Mouse (Mus musculus): Measurements from ENCODE around the gene Tmem167b. TPM values are rescaled to one million over a fixed set of nuclear protein-coding genes. Genes with fewer than 3 reads are reported as not detected.

The Tmem167b gene
- total RNA-seq, 2 experiments from 2014 or later = 13.0 to 27.8 TPM

- no peak for ATAC-seq (replicated peaks; ENCODE audit: low FRiP score, poor library complexity, severe bottlenecking)
These were observed 20.0 kb downstream of the Tmem167b start for GRCm38 (mm10) chr3:108542299-108542698.

GRCm38 (mm10) chr3:108537303-108537702 is 25.0 kb downstream of the Tmem167b start:
- peak; percentile 87 for ATAC-seq (replicated peaks; ENCODE audit: low FRiP score, poor library complexity, severe bottlenecking)

- ATAC-seq (replicated peaks; ENCODE audit: low FRiP score, poor library complexity, severe bottlenecking) = no peak
These were observed 25.6 kb downstream of the Tmem167b start, which contains the start of gene 5330417C22Rik for GRCm38 (mm10) chr3:108536517-108537260. 5330417C22Rik (minus strand) TSS chr3:108536536.

- ATAC-seq (replicated peaks; ENCODE audit: low FRiP score, poor library complexity, severe bottlenecking) = no peak
These were observed 26.3 kb downstream of the Tmem167b start for GRCm38 (mm10) chr3:108535896-108536516.

GRCm38 (mm10) chr3:108533951-108534350 is 28.3 kb downstream of the Tmem167b start, which contains the start of gene 1700013F07Rik:
1700013F07Rik (plus strand) TSS chr3:108534150.
- ATAC-seq (replicated peaks; ENCODE audit: low FRiP score, poor library complexity, severe bottlenecking) = no peak

- no peak for ATAC-seq (replicated peaks; ENCODE audit: low FRiP score, poor library complexity, severe bottlenecking)
These were observed 29.0 kb downstream of the Tmem167b start for GRCm38 (mm10) chr3:108533114-108533885.

- no peak for ATAC-seq (replicated peaks; ENCODE audit: low FRiP score, poor library complexity, severe bottlenecking)
These were observed 33.8 kb downstream of the Tmem167b start for GRCm38 (mm10) chr3:108528489-108528888.

- ATAC-seq (replicated peaks; ENCODE audit: low FRiP score, poor library complexity, severe bottlenecking) = no peak
These were observed 38.9 kb downstream of the Tmem167b start for GRCm38 (mm10) chr3:108523415-108523814.

- no peak for ATAC-seq (replicated peaks; ENCODE audit: low FRiP score, poor library complexity, severe bottlenecking)
These were observed 44.0 kb downstream of the Tmem167b start for GRCm38 (mm10) chr3:108518276-108518675.

- ATAC-seq (replicated peaks; ENCODE audit: low FRiP score, poor library complexity, severe bottlenecking) = no peak
These were observed 48.8 kb downstream of the Tmem167b start for GRCm38 (mm10) chr3:108513465-108513864.

- ATAC-seq (replicated peaks; ENCODE audit: low FRiP score, poor library complexity, severe bottlenecking) = no peak
These were observed 51.4 kb downstream of the Tmem167b start for GRCm38 (mm10) chr3:108510716-108511483.

GRCm38 (mm10) chr3:108510156-108510555 is 52.1 kb downstream of the Tmem167b start:
- ATAC-seq (replicated peaks; ENCODE audit: low FRiP score, poor library complexity, severe bottlenecking) = no peak

- peak; percentile 97 for ATAC-seq (replicated peaks; ENCODE audit: low FRiP score, poor library complexity, severe bottlenecking)
These were observed 53.4 kb downstream of the Tmem167b start for GRCm38 (mm10) chr3:108508745-108509474.

Other genes starting within 250 kb of the Tmem167b start
- gene Mybphl, start 197.6 kb downstream of the Tmem167b start, total RNA-seq (2015; ENCODE audit: low replicate concordance) = not detected in 2 replicates
- gene Mybphl, start 197.6 kb downstream of the Tmem167b start, total RNA-seq (2017; ENCODE audit: low replicate concordance) = not detected in 2 replicates
- gene Psrc1, start 178.6 kb downstream of the Tmem167b start, total RNA-seq (2015; ENCODE audit: low replicate concordance) = 42.2 and 46.9 TPM in 2 replicates
- 58.9 and 59.7 TPM in 2 replicates for gene Psrc1, start 178.6 kb downstream of the Tmem167b start, total RNA-seq (2017; ENCODE audit: low replicate concordance)
- 0.84 and 1.1 TPM in 2 replicates for gene Celsr2, start 146.9 kb downstream of the Tmem167b start, total RNA-seq (2015; ENCODE audit: low replicate concordance)
- gene Celsr2, start 146.9 kb downstream of the Tmem167b start, total RNA-seq (2017; ENCODE audit: low replicate concordance) = 1.0 TPM in 1 of 2 replicates, not detected in the other
- 27.4 and 30.6 TPM in 2 replicates for gene Sars, start 117.3 kb downstream of the Tmem167b start, total RNA-seq (2015; ENCODE audit: low replicate concordance)
- gene Sars, start 117.3 kb downstream of the Tmem167b start, total RNA-seq (2017; ENCODE audit: low replicate concordance) = 107 and 211 TPM in 2 replicates
- not detected in 2 replicates for gene 1700013F07Rik, start 28.3 kb downstream of the Tmem167b start, total RNA-seq (2015; ENCODE audit: low replicate concordance)
- gene 1700013F07Rik, start 28.3 kb downstream of the Tmem167b start, total RNA-seq (2017; ENCODE audit: low replicate concordance) = not detected in 2 replicates
- gene 5330417C22Rik, start 25.9 kb downstream of the Tmem167b start, total RNA-seq (2015; ENCODE audit: low replicate concordance) = not detected in 2 replicates
- not detected in 2 replicates for gene 5330417C22Rik, start 25.9 kb downstream of the Tmem167b start, total RNA-seq (2017; ENCODE audit: low replicate concordance)
- gene Taf13, start 9.2 kb upstream of the Tmem167b start, total RNA-seq (2015; ENCODE audit: low replicate concordance) = 1.7 and 7.6 TPM in 2 replicates
- gene Taf13, start 9.2 kb upstream of the Tmem167b start, total RNA-seq (2017; ENCODE audit: low replicate concordance) = 4.1 and 5.1 TPM in 2 replicates
- gene Wdr47, start 28.8 kb upstream of the Tmem167b start, total RNA-seq (2015; ENCODE audit: low replicate concordance) = 1.3 and 2.9 TPM in 2 replicates
- gene Wdr47, start 28.8 kb upstream of the Tmem167b start, total RNA-seq (2017; ENCODE audit: low replicate concordance) = 2.7 TPM in 1 of 2 replicates, not detected in the other
- 11.2 and 22.2 TPM in 2 replicates for gene Clcc1, start 91.4 kb upstream of the Tmem167b start, total RNA-seq (2015; ENCODE audit: low replicate concordance)
- gene Clcc1, start 91.4 kb upstream of the Tmem167b start, total RNA-seq (2017; ENCODE audit: low replicate concordance) = 57.4 and 62.3 TPM in 2 replicates
- gene Gpsm2, start 159.8 kb upstream of the Tmem167b start, total RNA-seq (2015; ENCODE audit: low replicate concordance) = 207 and 218 TPM in 2 replicates
- gene Gpsm2, start 159.8 kb upstream of the Tmem167b start, total RNA-seq (2017; ENCODE audit: low replicate concordance) = 236 and 282 TPM in 2 replicates
- 0.42 and 1.1 TPM in 2 replicates for gene Aknad1, start 177.2 kb upstream of the Tmem167b start, total RNA-seq (2015; ENCODE audit: low replicate concordance)
- gene Aknad1, start 177.2 kb upstream of the Tmem167b start, total RNA-seq (2017; ENCODE audit: low replicate concordance) = 4.7 TPM in 1 of 2 replicates, not detected in the other

Data from erythroid progenitor cell, adult 5-6 weeks (primary cell).